Mouse (Mus musculus) lung, adult 18-20 months (tissue): ENCODE measurements around the gene Kcp.

Experiments used
- DNase-seq, 2 experiments: peaks; one replicate each; pipeline ENCODE4 v3.0.0; 2022; ENCODE audit warnings: mixed read lengths in 2 of 2

Gene Kcp

DNA sequence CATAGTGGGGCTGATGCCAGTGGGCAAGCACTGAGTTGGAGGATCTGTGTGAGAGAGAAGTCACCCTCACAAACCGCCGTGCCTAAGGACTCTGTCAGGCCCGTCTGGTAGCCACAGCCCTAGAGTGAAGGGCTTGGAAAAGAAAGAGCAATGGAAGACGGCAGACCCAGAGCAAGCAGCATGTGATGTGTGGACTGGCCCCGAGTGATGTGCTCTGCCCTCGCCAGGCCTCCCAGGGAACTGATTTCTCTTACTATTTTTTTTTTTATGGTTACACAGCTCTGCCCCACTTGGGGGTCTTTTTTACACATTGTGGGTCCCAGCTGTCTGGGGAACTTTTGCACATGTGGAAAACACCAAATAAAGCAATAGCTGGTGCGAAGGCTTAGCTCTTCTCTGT is 46.2 kb downstream of the Kcp start:
- no peak for DNase-seq

DNA sequence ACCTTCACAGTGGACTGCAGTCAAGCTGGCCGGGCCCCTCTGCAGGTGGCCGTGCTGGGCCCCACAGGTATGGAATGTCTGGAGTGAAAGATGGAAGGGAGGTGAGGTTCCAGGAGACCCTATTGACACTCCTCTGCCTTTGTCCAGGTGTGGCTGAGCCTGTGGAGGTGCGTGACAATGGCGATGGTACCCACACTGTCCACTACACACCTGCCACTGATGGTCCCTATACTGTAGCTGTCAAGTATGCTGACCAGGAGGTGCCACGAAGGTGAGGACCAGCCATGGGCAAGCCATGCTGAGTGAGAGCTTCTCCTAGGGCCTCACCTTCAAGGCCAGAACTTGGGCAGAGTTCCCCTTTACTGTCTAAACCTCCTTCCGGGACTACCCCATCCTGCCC is 57.1 kb downstream of the Kcp start:
- DNase-seq: no peak

- no peak for DNase-seq
Observed at GRCm38 (mm10) chr6:29449858-29450257, 57.9 kb downstream of the Kcp start.

DNA sequence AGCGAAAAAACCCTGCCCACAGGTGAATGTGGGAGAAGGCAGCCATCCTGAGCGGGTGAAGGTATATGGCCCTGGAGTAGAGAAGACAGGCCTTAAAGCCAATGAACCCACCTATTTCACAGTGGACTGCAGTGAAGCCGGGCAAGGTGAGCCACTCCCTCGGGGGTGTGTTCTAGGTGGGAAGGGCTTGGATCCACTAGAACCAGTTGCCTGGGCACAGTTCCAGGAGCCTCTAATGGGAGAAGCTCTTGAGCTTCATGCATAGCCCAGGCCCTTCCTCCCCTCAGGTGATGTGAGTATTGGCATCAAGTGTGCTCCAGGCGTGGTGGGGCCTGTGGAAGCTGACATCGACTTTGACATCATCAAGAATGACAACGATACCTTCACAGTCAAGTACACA is 62.4 kb downstream of the Kcp start:
- DNase-seq: peak; percentile 44 to 62

DNA sequence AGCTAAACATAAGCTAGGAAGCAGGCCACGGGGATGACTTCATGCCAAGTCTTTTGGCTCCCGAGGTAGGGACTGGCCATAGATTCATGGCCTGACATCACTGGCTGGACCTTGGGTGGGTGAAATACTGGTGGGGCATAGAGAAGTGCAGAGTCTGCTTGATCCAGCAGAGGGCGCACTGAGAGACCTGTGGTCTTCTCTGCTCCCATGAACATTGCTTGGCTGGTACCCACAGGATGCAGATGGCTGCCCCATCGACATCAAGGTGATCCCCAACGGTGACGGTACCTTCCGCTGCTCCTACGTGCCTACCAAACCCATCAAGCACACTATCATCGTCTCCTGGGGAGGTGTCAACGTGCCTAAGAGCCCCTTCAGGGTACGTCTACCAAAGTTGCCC is 63.0 kb downstream of the Kcp start:
- DNase-seq: peak in 1 of 2 experiments; percentile 20

DNA sequence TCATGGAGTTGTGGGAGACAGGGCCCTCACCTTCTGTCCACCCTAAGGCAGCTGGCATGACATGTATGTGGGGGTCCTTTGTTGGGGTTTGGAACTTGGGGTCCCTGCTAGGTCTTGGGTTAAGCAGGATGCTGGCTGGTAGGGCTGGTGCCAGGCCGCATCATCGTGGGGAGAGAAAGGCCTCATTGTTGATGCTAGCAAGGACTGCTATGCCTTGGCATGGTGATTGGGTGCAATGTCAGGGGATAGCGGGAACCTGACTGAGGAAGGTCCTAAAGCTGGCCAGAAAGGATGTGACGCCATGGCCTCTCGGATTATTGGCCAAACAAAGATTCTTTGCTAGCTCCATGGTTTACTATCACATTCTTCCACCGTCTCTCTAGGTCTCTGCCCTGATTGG is 68.0 kb downstream of the Kcp start:
- DNase-seq: no peak

DNA sequence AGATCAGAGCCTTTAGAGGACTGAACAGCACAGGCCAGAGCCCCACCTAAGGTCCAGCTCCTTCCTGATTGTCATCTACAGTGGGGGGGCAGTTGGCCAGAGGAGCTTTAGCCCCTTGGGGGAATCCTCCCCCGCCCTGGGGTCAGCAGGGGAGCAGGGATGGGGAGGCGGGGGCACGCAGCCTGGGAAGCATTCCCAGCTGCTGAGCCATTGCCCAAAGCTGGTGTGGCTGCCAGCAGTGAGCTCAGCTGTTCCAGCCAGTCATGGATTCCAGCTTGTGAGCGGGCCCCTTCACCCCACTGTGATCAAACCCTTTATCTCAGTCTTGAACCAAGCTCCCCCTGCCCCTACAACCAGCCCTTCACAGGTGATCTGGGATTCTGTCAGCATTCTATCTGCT is 68.5 kb downstream of the Kcp start:
- DNase-seq: no peak

DNA sequence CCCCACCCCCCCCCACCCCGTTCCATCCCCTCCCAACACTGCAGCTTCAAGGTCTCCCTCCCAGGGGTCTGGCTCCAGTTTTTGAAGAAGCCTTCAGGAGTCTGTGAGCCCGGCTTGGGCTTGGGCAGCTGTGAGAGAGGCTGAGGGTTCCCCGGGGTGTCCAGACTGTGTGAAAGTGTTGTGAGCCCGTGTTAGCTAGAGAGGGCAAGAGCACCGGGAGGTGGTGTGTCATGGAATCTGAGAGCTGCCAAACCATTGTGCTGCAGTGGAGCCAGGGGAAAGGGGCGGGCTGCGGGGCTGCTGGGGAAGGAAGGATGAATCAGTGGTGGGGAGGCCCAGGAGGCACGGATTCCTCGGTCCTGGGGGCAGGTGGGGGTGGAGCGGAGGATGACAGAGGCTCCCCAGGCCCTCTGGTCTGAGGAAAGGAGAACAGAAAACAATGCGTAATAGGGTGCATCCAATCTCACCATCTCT is 71.3 kb downstream of the Kcp start:
- peak; percentile 35 to 40 for DNase-seq

DNA sequence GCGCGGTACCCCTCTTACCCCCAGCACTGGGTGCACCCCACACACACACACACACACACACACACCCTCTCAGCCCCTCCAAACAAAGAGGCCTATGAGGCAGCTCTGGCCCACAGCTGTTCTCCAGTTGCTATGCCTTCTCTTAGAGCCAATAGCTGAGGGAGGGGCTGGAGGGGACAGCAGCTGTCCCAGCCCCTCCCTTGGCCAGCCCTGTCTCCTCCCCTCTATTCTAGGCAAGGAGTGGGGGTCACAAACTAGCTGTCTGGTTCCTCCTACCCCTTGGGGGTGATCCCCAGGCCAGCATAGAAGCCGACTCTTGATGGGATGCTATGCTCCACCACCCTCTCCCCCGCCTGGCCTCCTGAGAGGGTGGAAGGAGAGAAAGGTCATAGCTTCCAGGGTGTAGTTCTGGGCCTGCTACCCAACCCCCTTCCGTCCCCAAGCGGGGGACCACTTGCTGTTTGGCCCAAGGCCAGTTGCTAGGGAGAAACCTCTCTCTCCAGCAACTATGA is 71.8 kb downstream of the Kcp start:
- DNase-seq: no peak

GRCm38 (mm10) chr6:29434911-29435691 is 72.7 kb downstream of the Kcp start:
- DNase-seq: no peak

- no peak for DNase-seq
Observed at GRCm38 (mm10) chr6:29433804-29434795, 73.7 kb downstream of the Kcp start.

DNA sequence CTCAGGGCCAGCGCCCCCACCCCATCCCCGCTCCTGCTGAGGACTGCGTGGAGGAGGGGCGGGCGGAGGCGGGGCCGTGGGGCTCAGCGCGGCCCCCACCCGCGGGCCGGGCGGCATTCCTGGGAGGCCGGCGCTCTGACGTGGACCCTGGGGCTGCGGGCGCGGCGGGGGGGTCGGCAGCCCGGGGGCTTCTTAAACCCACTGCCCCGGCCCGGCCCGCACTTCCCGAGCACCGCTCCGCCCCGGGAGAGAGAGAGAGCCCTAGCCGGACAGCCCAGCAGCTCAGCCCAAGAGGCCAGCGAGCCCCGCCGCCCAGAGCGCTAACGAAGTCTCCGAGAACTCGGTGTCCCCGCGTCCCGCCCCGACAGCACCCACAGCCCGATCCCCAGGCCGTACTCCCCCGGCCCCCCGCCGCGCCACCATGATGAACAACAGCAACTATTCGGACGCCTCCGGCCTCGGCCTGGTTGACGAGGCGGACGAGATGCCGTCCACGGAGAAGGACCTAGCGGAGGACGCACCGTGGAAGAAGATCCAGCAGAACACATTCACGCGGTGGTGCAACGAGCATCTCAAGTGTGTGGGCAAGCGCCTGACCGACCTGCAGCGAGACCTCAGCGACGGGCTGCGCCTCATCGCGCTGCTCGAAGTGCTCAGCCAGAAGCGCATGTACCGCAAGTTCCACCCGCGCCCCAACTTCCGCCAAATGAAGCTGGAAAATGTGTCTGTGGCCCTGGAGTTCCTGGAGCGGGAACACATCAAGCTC is 74.5 kb downstream of the Kcp start, which contains the start of gene Flnc:
TSS of gene Flnc (plus strand) at position 219 of the 766 bp plus-strand sequence.
- no peak for DNase-seq

GRCm38 (mm10) chr6:29432676-29433037 is 75.1 kb downstream of the Kcp start:
- no peak for DNase-seq

DNA sequence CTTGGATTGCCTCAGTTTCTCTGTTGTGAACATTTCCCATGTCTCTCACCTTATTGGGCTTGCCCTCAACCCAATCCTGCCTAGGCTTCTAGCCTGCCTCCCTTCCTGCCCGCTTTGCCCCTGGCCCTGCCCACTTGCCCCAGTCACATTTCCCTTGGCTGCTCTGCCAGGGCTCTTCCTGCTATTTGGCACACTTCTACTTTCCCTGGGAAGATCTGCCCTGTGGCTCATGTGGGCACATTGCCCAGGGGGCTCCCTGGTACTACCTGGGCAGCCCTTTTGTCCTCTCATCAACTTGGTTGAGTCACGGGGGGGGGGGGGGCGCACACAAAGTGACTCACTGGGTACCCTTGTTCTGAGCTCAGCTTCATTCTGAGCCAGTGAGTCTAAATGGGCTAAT is 75.6 kb downstream of the Kcp start:
- DNase-seq: no peak

DNA sequence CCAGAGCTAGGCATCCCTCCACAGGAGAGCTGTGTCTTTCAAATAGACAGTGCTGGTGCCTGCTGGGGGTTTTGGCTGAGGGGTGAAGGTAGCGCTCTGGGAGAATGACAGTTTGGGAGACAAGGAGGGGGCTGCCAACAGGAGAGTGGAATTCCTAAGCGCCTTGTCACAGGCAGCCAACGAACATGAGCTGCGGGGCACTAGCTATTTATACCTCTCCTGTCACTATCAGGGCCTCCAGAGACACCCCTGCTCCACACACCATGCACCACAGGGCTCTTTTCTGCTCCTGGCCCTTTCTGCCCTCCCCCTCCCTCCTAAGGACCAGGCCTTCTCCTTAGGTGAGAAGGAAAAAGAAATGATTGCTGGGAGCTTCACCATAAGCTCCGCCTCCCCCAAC is 76.3 kb downstream of the Kcp start:
- no peak for DNase-seq

DNA sequence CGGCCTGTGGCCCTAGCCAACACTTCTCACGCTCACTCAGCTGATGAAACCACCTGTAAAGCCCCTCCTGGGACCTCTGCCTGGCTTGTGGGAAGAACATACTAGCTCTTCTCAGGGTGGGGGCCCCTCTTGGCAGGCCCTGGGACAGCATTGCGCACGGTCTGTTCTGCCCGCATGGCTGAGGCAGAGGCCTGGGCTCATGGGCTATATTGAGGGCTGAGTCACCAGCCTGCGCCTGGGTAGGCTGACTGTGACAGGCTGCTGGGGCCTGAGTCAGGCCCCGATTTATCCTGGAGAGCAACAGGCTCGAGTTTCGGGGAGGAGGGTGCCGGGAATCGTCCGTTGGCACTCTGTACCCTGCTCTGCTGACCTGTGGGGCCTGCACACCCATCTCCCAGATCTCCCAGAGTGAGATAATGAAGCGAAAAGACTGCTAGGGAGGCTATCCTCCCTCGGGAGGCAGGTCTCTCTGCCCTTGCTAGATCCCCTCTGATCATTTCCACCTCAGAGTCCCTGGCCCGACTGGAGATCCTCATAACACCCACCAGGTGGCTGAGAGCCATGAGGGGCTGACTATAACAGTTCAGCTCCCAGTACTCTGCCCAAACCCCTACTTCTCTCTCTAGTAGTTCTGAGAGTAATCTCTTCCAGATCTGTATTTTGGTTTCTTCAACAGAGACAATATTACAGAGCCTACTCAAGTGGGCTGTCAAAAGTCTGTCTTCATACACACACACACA is 76.9 kb downstream of the Kcp start:
- no peak for DNase-seq

DNA sequence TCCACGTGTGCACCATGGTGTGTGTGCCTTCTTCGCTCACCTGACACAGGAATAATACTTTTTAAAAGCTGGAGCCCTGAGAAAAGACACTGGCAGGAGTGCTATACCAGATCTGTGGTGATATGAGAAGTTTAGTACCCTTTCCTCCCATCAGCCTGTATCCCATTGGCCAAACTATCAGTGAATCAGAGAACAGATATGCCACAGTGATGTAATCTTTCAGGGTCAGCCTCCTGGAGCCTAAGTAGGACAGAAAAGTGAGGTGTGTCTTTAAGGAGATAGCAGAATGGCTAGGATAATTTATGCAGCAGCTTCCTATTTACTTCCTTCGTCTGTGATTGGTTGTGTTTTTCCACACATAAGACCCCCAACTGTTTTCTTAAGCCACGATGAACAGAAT is 79.6 kb downstream of the Kcp start:
- no peak for DNase-seq

- DNase-seq: no peak
Observed at GRCm38 (mm10) chr6:29426331-29426730, 81.4 kb downstream of the Kcp start.

- no peak for DNase-seq
Observed at GRCm38 (mm10) chr6:29425118-29425517, 82.6 kb downstream of the Kcp start.
